Mouse (Mus musculus): ENCODE results near the gene Myt1l. TPM values are rescaled to one million over a fixed set of nuclear protein-coding genes. Genes with fewer than 3 reads are reported as not detected.

The Myt1l gene
- total and polyA plus RNA-seq, 2 experiments, result not detected

DNA sequence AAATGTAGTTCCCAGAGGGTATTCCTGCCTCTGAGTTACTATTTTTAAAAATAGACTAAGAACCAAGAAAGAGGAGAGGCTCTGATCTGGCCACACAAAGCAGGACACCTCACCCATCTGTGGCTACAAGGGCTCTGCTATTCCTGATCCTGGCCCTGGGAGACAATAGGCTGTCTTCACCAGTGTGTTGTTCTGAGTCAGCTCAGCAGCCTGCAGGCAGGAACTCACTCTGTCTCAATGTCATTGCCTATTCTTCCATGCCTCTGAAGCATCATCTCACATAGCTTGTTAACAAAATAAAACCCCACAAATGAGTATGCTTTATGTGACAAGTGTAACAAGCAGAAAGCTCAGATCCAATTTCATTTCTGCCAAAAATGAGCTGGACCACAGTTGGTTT, 244.2 kb downstream of the Myt1l start:
- no peaks in the 10 kb centered on the region for H3K4me1 ChIP-seq (ENCODE audit: control insufficient read depth, insufficient read depth, low read length)
- H3K27ac ChIP-seq (replicated peaks; ENCODE audit: insufficient read depth, low read depth, low read length), result no peak overlapping the region
- no peaks in the 10 kb centered on the region for H3K36me3 ChIP-seq (ENCODE audit: control insufficient read depth, insufficient read depth, low read length)
- no peak overlapping the region for H3K9ac ChIP-seq (ENCODE audit: low read depth, low read length)
- no peaks in the 10 kb centered on the region for H3K79me2 ChIP-seq (ENCODE audit: control insufficient read depth, insufficient read depth, low read length)
- TF ChIP-seq POLR2A (IDR thresholded peaks at IDR 0.05; ENCODE audit: extremely low read depth, insufficient read depth, low read length) (no peak), CTCF (IDR thresholded peaks at IDR 0.05; ENCODE audit: low read depth, low read length) (no peak)
- no peak for DNase-seq (ENCODE audit: extremely low read depth, low read depth, low spot score)
- no peaks in the 10 kb centered on the region for H3K27me3 ChIP-seq (ENCODE audit: control insufficient read depth, insufficient read depth, low read length)
- no peak overlapping the region for H3K4me3 ChIP-seq (ENCODE audit: insufficient read depth, low read depth, low read length)

DNA sequence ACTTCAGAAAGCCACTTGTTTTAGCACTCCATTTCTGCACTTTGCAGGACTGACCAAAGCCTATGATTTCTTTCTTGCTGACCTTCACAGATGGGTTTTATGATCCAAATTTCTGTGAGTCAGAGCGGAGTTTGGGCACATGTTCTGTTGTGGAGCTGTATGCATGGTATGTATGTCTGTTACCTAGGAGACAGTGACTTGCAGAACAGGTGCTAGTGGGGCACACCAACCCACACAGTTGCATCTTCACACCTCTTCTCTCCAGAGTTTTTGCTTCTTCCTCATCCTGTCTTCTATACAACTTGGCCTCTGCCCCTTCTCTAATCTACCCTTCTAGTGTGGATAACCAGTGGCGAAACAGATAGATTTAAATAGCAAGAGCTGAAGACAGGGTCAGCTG, 250.7 kb downstream of the Myt1l start:
- TF ChIP-seq CTCF (IDR thresholded peaks at IDR 0.05; ENCODE audit: low read depth, low read length) (no peak), POLR2A (IDR thresholded peaks at IDR 0.05; ENCODE audit: extremely low read depth, insufficient read depth, low read length) (no peak)
- H3K36me3 ChIP-seq (ENCODE audit: control insufficient read depth, insufficient read depth, low read length), result no peaks in the 10 kb centered on the region
- WGBS, result 85% methylated on average over 2 of the region's 2 CpGs
- H3K27me3 ChIP-seq (ENCODE audit: control insufficient read depth, insufficient read depth, low read length), result no peaks in the 10 kb centered on the region
- no peak for DNase-seq (ENCODE audit: extremely low read depth, low read depth, low spot score)
- H3K9ac ChIP-seq (ENCODE audit: low read depth, low read length), result no peak overlapping the region
- H3K4me1 ChIP-seq (ENCODE audit: control insufficient read depth, insufficient read depth, low read length), result no peaks in the 10 kb centered on the region
- no peak overlapping the region for H3K4me3 ChIP-seq (ENCODE audit: insufficient read depth, low read depth, low read length)
- no peaks in the 10 kb centered on the region for H3K79me2 ChIP-seq (ENCODE audit: control insufficient read depth, insufficient read depth, low read length)
- H3K27ac ChIP-seq (replicated peaks; ENCODE audit: insufficient read depth, low read depth, low read length), result no peak overlapping the region

DNA sequence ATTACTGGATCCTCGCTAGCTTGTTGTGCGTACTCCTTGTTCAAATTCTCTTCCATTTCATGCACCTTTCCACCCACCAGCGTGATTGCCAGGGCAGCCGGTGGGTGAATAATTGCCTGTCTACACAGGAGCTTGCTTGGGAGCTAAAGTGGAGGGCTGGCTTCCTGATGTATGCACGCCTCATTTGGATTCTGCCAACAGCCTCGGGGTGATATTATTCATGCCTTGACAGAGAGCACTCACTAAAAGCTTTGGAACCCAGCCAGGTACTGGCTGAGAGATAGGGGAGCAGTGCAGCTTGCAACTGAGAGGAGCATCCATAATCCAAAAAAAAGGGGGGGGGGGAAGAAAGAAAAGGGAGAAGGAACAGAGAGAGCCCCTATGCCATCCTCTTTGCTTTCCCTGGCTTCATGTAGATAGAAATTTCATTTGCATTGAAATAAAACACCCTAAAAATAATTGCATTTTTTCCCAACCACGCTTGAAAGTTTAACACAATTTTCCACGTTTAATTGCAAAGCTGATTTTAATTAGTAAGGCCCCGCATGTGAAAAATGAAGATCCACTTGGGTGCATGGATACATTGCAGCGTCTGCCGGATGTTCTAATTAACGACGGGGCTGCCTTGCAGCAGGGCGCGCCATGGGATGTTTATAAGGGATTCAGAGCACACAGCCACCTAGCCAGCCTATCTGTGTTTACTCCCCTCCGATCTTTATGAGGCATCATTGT, 261.3 kb downstream of the Myt1l start:
- Histone ChIP-seq H3K9ac (ENCODE audit: low read depth, low read length) (no peak overlapping the region), H3K36me3 (ENCODE audit: control insufficient read depth, insufficient read depth, low read length) (no peaks in the 10 kb centered on the region), H3K27me3 (ENCODE audit: control insufficient read depth, insufficient read depth, low read length) (no peaks in the 10 kb centered on the region), H3K4me1 (ENCODE audit: control insufficient read depth, insufficient read depth, low read length) (no peaks in the 10 kb centered on the region), H3K79me2 (ENCODE audit: control insufficient read depth, insufficient read depth, low read length) (no peaks in the 10 kb centered on the region), H3K4me3 (ENCODE audit: insufficient read depth, low read depth, low read length) (no peak overlapping the region), H3K27ac (replicated peaks; ENCODE audit: insufficient read depth, low read depth, low read length) (no peak overlapping the region)
- no peak for DNase-seq (ENCODE audit: extremely low read depth, low read depth, low spot score)
- 70% methylated on average over 16 of the region's 16 CpGs for WGBS
- no peak for TF ChIP-seq POLR2A (IDR thresholded peaks at IDR 0.05; ENCODE audit: extremely low read depth, insufficient read depth, low read length)

DNA sequence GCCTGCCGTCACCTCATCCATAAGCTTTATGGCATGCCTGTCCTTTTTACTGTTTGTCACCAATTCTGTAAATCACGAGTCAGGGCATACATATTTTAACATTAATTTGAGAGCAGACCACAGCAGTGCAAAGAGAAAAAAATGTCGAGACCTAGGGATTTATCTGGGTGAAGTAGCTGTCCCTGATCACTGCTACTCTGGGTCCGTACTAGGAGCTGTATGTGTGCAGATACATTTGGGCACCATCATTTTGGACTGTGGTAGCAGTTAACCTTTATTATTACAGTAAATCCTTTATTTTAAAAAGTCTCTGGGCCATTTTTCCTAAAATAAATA, 261.8 kb downstream of the Myt1l start:
- Histone ChIP-seq H3K36me3 (ENCODE audit: control insufficient read depth, insufficient read depth, low read length) (no peaks in the 10 kb centered on the region), H3K27me3 (ENCODE audit: control insufficient read depth, insufficient read depth, low read length) (no peaks in the 10 kb centered on the region), H3K9ac (ENCODE audit: low read depth, low read length) (no peak overlapping the region), H3K79me2 (ENCODE audit: control insufficient read depth, insufficient read depth, low read length) (no peaks in the 10 kb centered on the region), H3K4me1 (ENCODE audit: control insufficient read depth, insufficient read depth, low read length) (no peaks in the 10 kb centered on the region), H3K27ac (replicated peaks; ENCODE audit: insufficient read depth, low read depth, low read length) (no peak overlapping the region), H3K4me3 (ENCODE audit: insufficient read depth, low read depth, low read length) (no peak overlapping the region)
- no peak for TF ChIP-seq CTCF (IDR thresholded peaks at IDR 0.05; ENCODE audit: low read depth, low read length)
- TF ChIP-seq POLR2A (IDR thresholded peaks at IDR 0.05; ENCODE audit: extremely low read depth, insufficient read depth, low read length), result no peak
- no peak for DNase-seq (ENCODE audit: extremely low read depth, low read depth, low spot score)
- WGBS, result 70% methylated on average over 4 of the region's 4 CpGs

DNA sequence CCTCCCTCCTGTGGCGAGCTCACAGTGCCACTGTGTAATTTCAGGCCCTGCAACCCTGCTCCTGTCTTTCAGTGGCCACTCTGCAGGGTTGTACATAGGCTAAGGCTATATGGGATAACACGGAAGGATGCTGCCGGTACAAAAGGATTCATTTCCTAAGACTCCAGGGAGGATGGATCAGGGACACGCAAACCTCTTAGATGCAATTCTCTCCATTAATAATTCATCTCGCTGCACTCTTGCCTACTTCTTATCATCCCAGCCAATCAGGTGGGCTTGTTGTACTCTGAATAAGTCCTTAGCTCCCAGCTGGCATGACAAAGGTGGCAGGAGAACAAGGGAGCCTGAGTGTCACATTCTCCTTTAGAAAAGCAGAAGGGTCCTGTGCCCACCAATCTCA, 264.8 kb downstream of the Myt1l start:
- Histone ChIP-seq H3K79me2 (ENCODE audit: control insufficient read depth, insufficient read depth, low read length) (no peaks in the 10 kb centered on the region), H3K27ac (replicated peaks; ENCODE audit: insufficient read depth, low read depth, low read length) (no peak overlapping the region), H3K27me3 (ENCODE audit: control insufficient read depth, insufficient read depth, low read length) (no peaks in the 10 kb centered on the region), H3K4me1 (ENCODE audit: control insufficient read depth, insufficient read depth, low read length) (no peaks in the 10 kb centered on the region), H3K4me3 (ENCODE audit: insufficient read depth, low read depth, low read length) (no peak overlapping the region), H3K9ac (ENCODE audit: low read depth, low read length) (no peak overlapping the region), H3K36me3 (ENCODE audit: control insufficient read depth, insufficient read depth, low read length) (no peaks in the 10 kb centered on the region)
- WGBS, result 75% methylated on average over 5 of the region's 5 CpGs
- DNase-seq (ENCODE audit: extremely low read depth, low read depth, low spot score), result no peak
- TF ChIP-seq CTCF (IDR thresholded peaks at IDR 0.05; ENCODE audit: low read depth, low read length) (no peak), POLR2A (IDR thresholded peaks at IDR 0.05; ENCODE audit: extremely low read depth, insufficient read depth, low read length) (no peak)

DNA sequence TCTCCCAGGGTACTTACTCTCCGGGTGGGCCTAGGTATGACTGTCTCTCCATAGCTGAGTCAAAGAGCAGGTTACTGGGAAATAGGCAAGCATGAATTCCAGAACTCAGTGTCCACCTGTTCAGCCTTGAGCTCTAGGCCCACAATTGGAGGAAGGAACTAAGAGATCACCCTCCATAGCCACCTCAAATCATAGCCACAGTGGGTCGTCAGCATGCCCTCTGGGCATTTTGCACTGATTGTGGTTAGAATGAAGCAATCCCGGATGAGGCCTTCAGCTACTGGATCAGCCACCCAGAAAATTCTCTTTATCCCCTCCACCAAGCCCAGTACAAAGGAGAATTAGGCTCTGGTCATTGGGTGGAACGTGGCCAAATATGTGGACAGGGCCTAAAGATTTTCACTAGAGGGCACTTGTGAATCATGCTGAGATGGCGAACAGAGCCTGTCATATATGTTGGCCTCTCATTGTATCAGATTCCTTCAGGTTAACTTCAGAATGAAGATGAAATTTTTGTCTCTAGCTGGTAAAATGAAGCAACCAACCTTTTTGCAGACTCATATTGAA, 267.0 kb downstream of the Myt1l start:
- Histone ChIP-seq H3K4me3 (ENCODE audit: insufficient read depth, low read depth, low read length) (no peak overlapping the region), H3K4me1 (ENCODE audit: control insufficient read depth, insufficient read depth, low read length) (no peaks in the 10 kb centered on the region), H3K36me3 (ENCODE audit: control insufficient read depth, insufficient read depth, low read length) (no peaks in the 10 kb centered on the region), H3K27me3 (ENCODE audit: control insufficient read depth, insufficient read depth, low read length) (no peaks in the 10 kb centered on the region), H3K79me2 (ENCODE audit: control insufficient read depth, insufficient read depth, low read length) (no peaks in the 10 kb centered on the region), H3K27ac (replicated peaks; ENCODE audit: insufficient read depth, low read depth, low read length) (no peak overlapping the region), H3K9ac (ENCODE audit: low read depth, low read length) (no peak overlapping the region)
- WGBS, result 67% methylated on average over 5 of the region's 5 CpGs
- no peak for DNase-seq (ENCODE audit: extremely low read depth, low read depth, low spot score)
- TF ChIP-seq POLR2A (IDR thresholded peaks at IDR 0.05; ENCODE audit: extremely low read depth, insufficient read depth, low read length), result no peak
- TF ChIP-seq CTCF (IDR thresholded peaks at IDR 0.05; ENCODE audit: low read depth, low read length), result no peak

Measured in liver, adult 2 months (tissue).